In the genomic region with DNA sequence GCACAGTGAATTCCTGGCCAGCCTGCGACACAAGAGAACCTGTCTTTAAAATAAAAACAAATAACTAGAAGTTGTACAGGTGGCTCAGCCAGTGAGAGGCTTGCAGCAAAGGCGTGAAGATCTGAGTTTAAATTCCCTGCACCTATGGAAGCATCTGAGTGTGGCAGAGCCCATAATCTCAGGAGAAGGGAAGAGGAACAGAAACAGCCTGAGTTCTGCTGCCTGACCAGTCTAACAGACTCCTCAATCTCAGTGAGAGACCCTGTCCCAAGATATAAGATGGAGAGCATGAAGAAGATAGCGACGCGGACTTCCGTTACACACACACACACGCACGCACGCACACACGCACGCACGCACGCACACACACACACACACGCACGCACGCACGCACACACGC, we compare ENCODE assay signal across 24 mouse cellular contexts. TPM values are rescaled to one million over a fixed set of nuclear protein-coding genes. Genes with fewer than 3 reads are reported as not detected.
DNase-seq lines count a peak whose midpoint lies in the region; ATAC-seq and TF ChIP-seq lines count a peak whose summit lies in the region.
"Had no signal": no experiment of that assay in that cellular context is flagged by ENCODE, and none has a peak within 500 bp of the region (broad histone marks: within the 10 kb centered on the region; RNA-seq: fewer than 3 reads in every experiment).

No protein-coding gene starts in this region.

- no peak overlapping the region for H3K9ac ChIP-seq in hindbrain, embryonic 15.5 days
- no peak overlapping the region for H3K9ac ChIP-seq in hindbrain, embryonic 12.5 days
- H3K9ac ChIP-seq in midbrain, embryonic 14.5 days (replicated peaks; ENCODE audit: low read length), result no peak overlapping the region
- H3K9ac ChIP-seq: heart, embryonic 15.5 days; limb, embryonic 13.5 days; liver, embryonic 14.5 days had no signal

- no peaks in the 10 kb centered on the region for H3K27me3 ChIP-seq in hindbrain, embryonic 15.5 days
- no peaks in the 10 kb centered on the region for H3K27me3 ChIP-seq in hindbrain, embryonic 12.5 days
- H3K27me3 ChIP-seq in testis, adult 2 months (ENCODE audit: control insufficient read depth, insufficient read depth, low read length), result no peaks in the 10 kb centered on the region
- no peaks in the 10 kb centered on the region for H3K27me3 ChIP-seq in midbrain, embryonic 14.5 days (ENCODE audit: control insufficient read depth, insufficient read depth, low read length)
- H3K27me3 ChIP-seq: limb, embryonic 13.5 days had no signal

- H3K4me1 ChIP-seq in hindbrain, embryonic 15.5 days (replicated peaks), result peaks cover 42% of the 10 kb centered on the region
- H3K4me1 ChIP-seq in hindbrain, embryonic 12.5 days, result peaks cover 20% of the 10 kb centered on the region
- H3K4me1 ChIP-seq in testis, adult 2 months (ENCODE audit: control insufficient read depth, insufficient read depth, low read length), result peaks cover 17% of the 10 kb centered on the region
- peaks cover 23% of the 10 kb centered on the region for H3K4me1 ChIP-seq in midbrain, embryonic 14.5 days (ENCODE audit: control insufficient read depth, insufficient read depth, low read length)

- DNase-seq in testis, postnatal 14 days (ENCODE audit: low spot score), result no peak
- no peak for DNase-seq in midbrain, embryonic 14.5 days
- DNase-seq in kidney, adult 11 months, result no peak
- DNase-seq: cerebellum, adult 18-20 months; cerebellum, postnatal 36 days; gastrocnemius, postnatal 14 days; heart, adult 2 months; heart, postnatal 4 days; kidney, postnatal 4 days; right cerebral cortex, postnatal 14 days; spleen, adult 18-20 months; thymus, adult 18-20 months; thymus, postnatal 4 days had no signal

- no peak for TF ChIP-seq CTCF in testis, adult 2 months (IDR thresholded peaks at IDR 0.05; ENCODE audit: control insufficient read depth, insufficient read depth, insufficient replicate concordance, low read depth, low read length)

- H3K27ac ChIP-seq in hindbrain, embryonic 15.5 days (replicated peaks), result no peak overlapping the region
- no peak overlapping the region for H3K27ac ChIP-seq in hindbrain, embryonic 12.5 days
- H3K27ac ChIP-seq in testis, adult 2 months (ENCODE audit: control insufficient read depth, insufficient read depth, low read depth, low read length), result peak overlapping the region; percentile 80
- H3K27ac ChIP-seq in midbrain, embryonic 14.5 days (replicated peaks; ENCODE audit: low read depth, low read length), result no peak overlapping the region
- H3K27ac ChIP-seq: heart, adult 2 months; heart, embryonic 15.5 days; limb, embryonic 13.5 days; liver, embryonic 14.5 days had no signal

- H3K36me3 ChIP-seq in hindbrain, embryonic 15.5 days, result no peaks in the 10 kb centered on the region
- no peaks in the 10 kb centered on the region for H3K36me3 ChIP-seq in hindbrain, embryonic 12.5 days
- no peaks in the 10 kb centered on the region; the same call in 1 of the 2 replicates for H3K36me3 ChIP-seq in testis, adult 2 months (ENCODE audit: control insufficient read depth, insufficient read depth, low read length)
- no peaks in the 10 kb centered on the region for H3K36me3 ChIP-seq in midbrain, embryonic 14.5 days (ENCODE audit: control insufficient read depth, insufficient read depth, low read length)
- H3K36me3 ChIP-seq: heart, embryonic 15.5 days; limb, embryonic 13.5 days had no signal

- no peak for ATAC-seq in hindbrain, embryonic 15.5 days (ENCODE audit: low FRiP score, low read depth)
- ATAC-seq in hindbrain, embryonic 12.5 days (ENCODE audit: low FRiP score), result no peak
- no peak for ATAC-seq in midbrain, embryonic 14.5 days (ENCODE audit: low FRiP score, low TSS enrichment)
- no peak for ATAC-seq in megakaryocyte, adult 5-6 weeks (ENCODE audit: poor library complexity, severe bottlenecking)

- H3K4me2 ChIP-seq in hindbrain, embryonic 15.5 days, result peak overlapping the region; percentile 88; the same call in 1 of the 2 replicates
- H3K4me2 ChIP-seq in hindbrain, embryonic 12.5 days (replicated peaks), result no peak overlapping the region
- peak overlapping the region; percentile 79; the same call in 1 of the 2 replicates for H3K4me2 ChIP-seq in midbrain, embryonic 14.5 days (ENCODE audit: low read length)
- H3K4me2 ChIP-seq: heart, embryonic 15.5 days had no signal

- H3K9me3 ChIP-seq in hindbrain, embryonic 15.5 days, result no peaks in the 10 kb centered on the region
- no peaks in the 10 kb centered on the region for H3K9me3 ChIP-seq in hindbrain, embryonic 12.5 days (replicated peaks)
- H3K9me3 ChIP-seq in midbrain, embryonic 14.5 days (ENCODE audit: control insufficient read depth, low read length), result no peaks in the 10 kb centered on the region
- H3K9me3 ChIP-seq: heart, embryonic 15.5 days; limb, embryonic 13.5 days had no signal

- H3K4me3 ChIP-seq in hindbrain, embryonic 15.5 days, result no peak overlapping the region
- H3K4me3 ChIP-seq in hindbrain, embryonic 12.5 days, result no peak overlapping the region
- peak overlapping the region; percentile 79 for H3K4me3 ChIP-seq in testis, adult 2 months (ENCODE audit: control insufficient read depth, low read depth, low read length)
- H3K4me3 ChIP-seq in midbrain, embryonic 14.5 days (replicated peaks; ENCODE audit: low read depth, low read length), result no peak overlapping the region
- H3K4me3 ChIP-seq: erythroblast, embryonic 14.5 days; heart, adult 2 months; heart, embryonic 15.5 days; limb, embryonic 13.5 days had no signal

- no peak for TF ChIP-seq POLR2A in testis, adult 2 months (IDR thresholded peaks at IDR 0.05; ENCODE audit: control insufficient read depth, low read depth, low read length)

- 78% methylated on average over 18 of the region's 18 CpGs for WGBS in hindbrain, embryonic 15.5 days
- WGBS in hindbrain, embryonic 12.5 days, result 86% methylated on average over 18 of the region's 18 CpGs
- WGBS in midbrain, embryonic 14.5 days, result 91% methylated on average over 18 of the region's 18 CpGs

RNA-seq across cellular contexts. Expression of a gene that starts 2.7 kb away (rescaled TPM):
- 11.5 and 14.6 TPM in 2 replicates for polyA plus RNA-seq in hindbrain, embryonic 15.5 days (2015; fragmentation: Nextera tagmentation; extraction: Ambion mirVana)
- polyA plus RNA-seq in hindbrain, embryonic 12.5 days (2016; fragmentation: Nextera tagmentation; extraction: Ambion mirVana), result 7.9 and 8.6 TPM in 2 replicates
- 10.9 and 13.1 TPM in 2 replicates for polyA plus RNA-seq in testis, adult 2 months (2012; rRNA removed)
- 12.5 and 12.8 TPM in 2 replicates for polyA plus RNA-seq in midbrain, embryonic 14.5 days (2014; fragmentation: Nextera tagmentation; extraction: Ambion mirVana)
- total RNA-seq in megakaryocyte, adult 5-6 weeks (2015), result not detected in 2 replicates
- total RNA-seq in megakaryocyte, adult 5-6 weeks (2017), result not detected in 2 replicates
- total RNA-seq: gastrocnemius, postnatal 14 days; heart, adult 2 months had no signal
- polyA plus RNA-seq: erythroblast, embryonic 14.5 days; heart, adult 2 months had no signal

RNA-seq across cellular contexts. Expression of a gene that starts 36.2 kb away (rescaled TPM):
- polyA plus RNA-seq in hindbrain, embryonic 15.5 days (2015; fragmentation: Nextera tagmentation; extraction: Ambion mirVana), result 0.18 TPM in 1 of 2 replicates, not detected in the other
- 0.27 and 1.4 TPM in 2 replicates for polyA plus RNA-seq in hindbrain, embryonic 12.5 days (2016; fragmentation: Nextera tagmentation; extraction: Ambion mirVana)
- 0.05 and 0.11 TPM in 2 replicates for polyA plus RNA-seq in testis, adult 2 months (2012; rRNA removed)
- polyA plus RNA-seq in midbrain, embryonic 14.5 days (2014; fragmentation: Nextera tagmentation; extraction: Ambion mirVana), result 0.18 TPM in 1 of 2 replicates, not detected in the other
- not detected in 2 replicates for total RNA-seq in megakaryocyte, adult 5-6 weeks (2015)
- total RNA-seq in megakaryocyte, adult 5-6 weeks (2017), result not detected in 2 replicates
- total RNA-seq: adrenal gland, adult 18-20 months had no signal
- polyA plus RNA-seq: erythroblast, embryonic 14.5 days; intestine, embryonic 14.5 days; kidney, embryonic 14.5 days; liver, embryonic 14.5 days had no signal

RNA-seq across cellular contexts. Expression of a gene that starts 55.0 kb away (rescaled TPM):
- polyA plus RNA-seq in hindbrain, embryonic 15.5 days (2015; fragmentation: Nextera tagmentation; extraction: Ambion mirVana), result 3.9 and 4.1 TPM in 2 replicates
- 3.7 and 4.6 TPM in 2 replicates for polyA plus RNA-seq in hindbrain, embryonic 12.5 days (2016; fragmentation: Nextera tagmentation; extraction: Ambion mirVana)
- polyA plus RNA-seq in testis, adult 2 months (2012; rRNA removed), result 1.9 and 2.1 TPM in 2 replicates
- polyA plus RNA-seq in midbrain, embryonic 14.5 days (2014; fragmentation: Nextera tagmentation; extraction: Ambion mirVana), result 5.0 and 5.9 TPM in 2 replicates
- not detected in 2 replicates for total RNA-seq in megakaryocyte, adult 5-6 weeks (2015)
- not detected in 2 replicates for total RNA-seq in megakaryocyte, adult 5-6 weeks (2017)
- polyA plus RNA-seq: erythroblast, embryonic 14.5 days had no signal
